Mouse (Mus musculus) layer of hippocampus, adult 18-20 months (tissue): ENCODE measurements around the gene Adk. TPM values are rescaled to one million over a fixed set of nuclear protein-coding genes. Genes with fewer than 3 reads are reported as not detected.
"Not testable (repeated sequence)": the region's sequence is repeated elsewhere in the genome, so short reads cannot be mapped to it uniquely, and the experiment has no call there.

Experiments used
- DNase-seq, 2 experiments: peaks; one replicate each; pipeline ENCODE4 v3.0.0; 2022; ENCODE audit warnings: low spot score in 2 of 2
- total RNA-seq, 2 experiments: library from RNA; stranded (reverse); gene quantifications; 2 replicates each; pipeline ENCODE4 v1.2.3; 2021

Adk gene
- total RNA-seq, 2 experiments from 2014 or later, result 64.2 to 69.7 TPM

DNA sequence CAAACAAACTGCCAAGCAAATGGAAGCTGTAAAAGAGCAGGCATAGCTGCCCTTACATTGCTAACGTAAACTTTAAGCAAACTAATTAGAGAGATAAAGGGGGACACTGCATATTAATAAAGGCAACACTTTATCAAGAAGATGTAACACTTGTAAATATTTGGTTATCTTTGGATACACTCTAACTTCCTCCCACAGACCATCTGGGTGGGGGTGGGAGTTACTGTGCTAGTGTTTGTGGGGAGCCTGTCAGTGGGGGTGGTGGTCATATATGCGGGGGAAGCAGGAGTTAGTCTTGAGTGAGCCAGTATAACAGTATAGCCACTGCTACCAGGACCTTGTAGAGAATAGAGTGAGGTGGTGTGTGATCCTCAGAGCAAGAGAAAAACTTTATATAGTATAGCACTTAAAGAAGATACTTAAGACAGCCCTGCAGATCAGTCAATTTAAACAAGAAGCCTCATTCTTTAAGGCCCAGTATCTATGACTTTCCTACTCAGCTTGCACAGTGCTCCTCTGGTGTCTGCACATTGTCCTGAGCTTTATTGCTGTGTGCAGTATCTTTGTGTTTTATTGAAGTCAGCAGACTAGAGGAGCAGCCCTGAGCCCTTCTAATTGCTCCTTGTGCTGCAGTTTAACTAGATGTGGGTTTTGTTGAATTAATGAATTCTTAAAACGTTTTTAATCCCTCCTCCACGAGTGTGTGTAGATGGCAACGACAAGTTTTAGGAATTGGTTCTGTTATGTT is 10.6 kb downstream of the Adk start:
- DNase-seq, result no peak

- DNase-seq, result no peak
Observed at GRCm38 (mm10) chr14:21064321-21064720, 11.9 kb downstream of the Adk start.

DNA sequence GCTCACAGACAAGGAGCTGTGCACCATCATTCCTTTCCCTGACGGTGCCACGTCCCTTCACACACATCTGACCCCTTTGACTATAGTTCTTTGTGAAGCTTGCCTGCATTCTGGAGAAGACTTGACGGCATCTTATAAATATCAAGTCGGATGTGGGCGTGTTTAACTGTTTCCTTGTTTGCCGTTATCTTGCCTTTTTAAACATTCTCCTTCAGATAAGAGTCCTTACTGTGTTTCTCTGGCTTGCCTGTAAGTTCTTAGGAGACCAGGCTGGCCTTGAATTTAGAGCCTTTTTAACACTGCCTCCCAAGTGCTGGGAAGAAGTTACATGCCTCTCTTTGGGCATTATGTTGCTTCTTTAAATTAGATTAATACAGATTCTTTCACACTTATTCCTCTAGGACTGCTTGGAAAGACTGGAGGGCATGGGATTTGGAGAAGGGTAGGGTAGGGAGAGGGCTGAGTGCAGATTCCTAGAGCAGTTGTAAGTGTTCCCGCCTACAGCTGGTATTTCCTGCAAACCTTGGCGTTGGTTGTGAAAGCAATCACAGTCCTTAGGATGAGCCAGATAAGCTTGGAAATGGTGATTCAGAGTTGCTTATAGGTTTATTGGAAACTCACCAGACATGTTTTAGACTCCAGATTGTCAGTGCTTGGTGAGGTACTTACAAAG is 13.3 kb downstream of the Adk start:
- no peak for DNase-seq

DNA sequence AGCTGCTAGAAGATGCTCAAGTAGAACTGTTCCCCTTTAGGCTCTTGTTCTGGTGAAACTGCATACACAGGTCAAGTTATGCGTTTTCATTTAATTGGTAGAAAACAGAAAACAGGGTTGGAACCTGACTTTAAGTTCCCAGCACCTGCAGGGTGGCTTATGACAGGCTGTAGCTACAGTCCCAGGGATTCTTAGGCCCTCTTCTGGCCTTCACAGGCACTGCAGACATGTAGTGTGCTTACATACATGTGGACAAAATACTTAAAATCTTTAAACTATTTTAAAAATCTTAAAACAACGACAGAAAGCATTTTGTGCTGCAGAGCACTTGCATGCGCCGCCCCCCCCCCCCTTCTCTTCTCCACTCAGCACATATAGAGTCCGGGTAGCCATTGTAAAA is 17.2 kb downstream of the Adk start:
- DNase-seq, result no peak

- no peak for DNase-seq
Observed at GRCm38 (mm10) chr14:21073981-21074380, 21.6 kb downstream of the Adk start.

DNA sequence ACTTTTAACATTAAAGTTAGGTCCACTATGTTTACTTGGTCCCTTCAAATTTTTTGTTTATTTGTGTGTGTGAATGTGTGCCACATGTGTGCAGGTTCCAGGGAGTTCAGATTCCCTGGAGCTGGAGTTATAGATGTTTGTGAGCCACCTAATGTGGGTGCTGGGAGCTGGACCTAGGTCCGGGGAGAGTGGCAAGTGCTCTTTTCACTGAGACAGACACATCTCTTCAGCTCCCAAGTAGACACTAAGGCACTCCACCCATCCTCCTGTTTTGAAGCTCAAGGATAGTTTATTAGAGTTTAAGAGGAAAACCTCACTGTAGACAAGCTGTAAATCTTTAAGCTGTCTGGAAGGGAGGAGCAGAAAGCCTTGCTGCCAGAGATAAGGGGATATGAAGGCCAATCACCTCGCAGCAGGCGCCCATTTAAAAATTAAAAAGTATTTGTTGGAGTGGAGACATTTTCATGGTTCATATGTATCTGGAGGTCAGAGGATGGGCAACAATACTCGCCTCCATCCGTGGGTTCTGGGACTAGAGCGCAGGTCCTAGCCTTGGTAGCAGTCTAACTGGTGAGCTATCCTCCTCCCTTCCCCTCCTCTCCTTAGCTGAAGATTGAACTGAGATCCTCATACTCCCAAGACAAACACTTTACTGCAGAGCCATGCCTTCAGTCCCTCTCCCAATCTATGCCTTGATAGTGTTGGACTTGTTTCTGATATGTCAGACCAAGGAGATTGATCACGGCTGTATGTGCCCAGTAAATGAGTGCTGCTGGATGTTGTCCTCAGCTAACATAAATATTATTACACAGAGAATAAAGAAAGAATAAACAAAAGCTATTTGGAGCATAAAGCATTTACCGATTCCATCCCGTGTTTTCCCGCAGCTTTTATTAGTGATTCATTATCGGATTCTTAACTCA is 22.3 kb downstream of the Adk start:
- DNase-seq, result no peak

GRCm38 (mm10) chr14:21075751-21076500 is 23.6 kb downstream of the Adk start:
- DNase-seq, result peak; percentile 82 to 89

DNA sequence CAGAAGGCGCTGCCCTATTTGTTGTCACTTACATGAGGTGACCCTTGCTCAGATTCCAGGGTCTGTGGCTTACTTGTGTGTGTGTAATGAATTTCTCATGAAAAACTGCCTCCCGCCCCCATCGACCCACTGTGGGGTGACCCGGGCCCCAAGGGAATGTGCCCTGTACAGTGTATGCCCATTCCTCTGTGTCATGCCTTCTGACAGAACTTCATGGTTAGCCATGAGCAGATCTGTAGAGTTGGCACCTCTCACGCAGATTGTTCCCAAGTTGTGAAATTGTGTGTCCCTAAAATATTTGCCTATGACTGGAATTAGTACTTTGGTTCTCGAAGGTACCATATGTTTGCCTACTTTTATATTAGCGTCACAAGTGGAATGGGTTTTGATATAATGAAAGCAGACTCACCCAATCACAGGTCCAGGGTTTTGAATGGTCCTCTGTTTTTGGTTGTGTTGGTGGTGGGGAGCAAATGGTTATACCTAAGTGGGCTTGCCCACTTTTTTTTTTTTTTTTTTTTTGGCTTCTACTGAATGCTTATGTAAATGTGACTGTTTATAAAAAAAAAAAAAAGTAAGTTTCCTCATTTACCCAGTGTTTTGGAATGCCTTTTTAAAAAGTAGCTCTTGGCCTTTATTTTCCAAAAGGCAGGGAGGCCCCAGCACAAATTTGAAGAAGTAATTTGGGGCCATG is 24.3 kb downstream of the Adk start:
- peak in 1 of 2 experiments; percentile 44 for DNase-seq

GRCm38 (mm10) chr14:21077939-21078338 is 25.6 kb downstream of the Adk start:
- DNase-seq, result no peak

GRCm38 (mm10) chr14:21078511-21078910 is 26.1 kb downstream of the Adk start:
- no peak for DNase-seq

GRCm38 (mm10) chr14:21082823-21083222 is 30.4 kb downstream of the Adk start:
- no peak for DNase-seq

DNA sequence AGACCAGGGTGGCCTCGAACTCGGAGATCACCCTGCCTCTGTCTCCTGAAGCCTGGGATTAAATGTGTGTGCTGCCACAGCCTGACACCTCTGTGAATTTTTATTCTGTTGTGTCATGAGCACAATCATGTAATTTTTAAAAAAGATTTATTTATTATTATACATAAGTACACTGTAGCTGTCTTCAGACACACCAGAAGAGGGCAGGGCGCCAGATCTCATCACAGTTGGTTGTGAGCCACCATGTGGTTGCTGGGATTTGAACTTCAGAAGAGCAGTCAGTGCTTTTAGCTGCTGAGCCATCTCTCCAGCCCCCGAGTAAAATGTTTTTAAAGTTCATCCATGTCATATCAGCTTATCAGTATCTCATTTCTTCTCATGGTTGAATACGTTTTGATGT is 33.3 kb downstream of the Adk start:
- DNase-seq, result no peak

GRCm38 (mm10) chr14:21086106-21086505 is 33.7 kb downstream of the Adk start:
- DNase-seq, result no peak

- no peak for DNase-seq
Observed at GRCm38 (mm10) chr14:21086827-21087351, 34.5 kb downstream of the Adk start.

GRCm38 (mm10) chr14:21087390-21088060 is 35.2 kb downstream of the Adk start:
- DNase-seq, result no peak

DNA sequence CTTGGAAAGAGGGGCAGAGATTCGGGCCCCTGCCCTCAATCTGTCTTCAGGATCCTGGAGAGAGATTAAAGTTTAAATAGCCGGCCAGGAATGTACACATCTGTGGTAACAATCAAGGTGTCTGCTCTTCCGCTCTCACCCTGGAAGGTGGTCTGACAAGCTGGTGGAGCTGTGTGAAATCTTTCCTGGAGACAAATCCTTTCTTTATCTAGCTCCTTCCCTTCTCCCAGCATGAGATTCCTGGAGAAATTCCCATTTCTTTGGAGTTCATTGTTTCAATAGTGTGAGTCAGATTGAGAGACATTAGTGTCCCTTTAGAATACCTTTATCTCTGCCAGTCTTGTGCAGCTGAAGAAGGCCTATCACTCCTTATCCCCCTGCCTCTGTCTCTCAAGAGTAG is 36.4 kb downstream of the Adk start:
- no peak for DNase-seq

DNA sequence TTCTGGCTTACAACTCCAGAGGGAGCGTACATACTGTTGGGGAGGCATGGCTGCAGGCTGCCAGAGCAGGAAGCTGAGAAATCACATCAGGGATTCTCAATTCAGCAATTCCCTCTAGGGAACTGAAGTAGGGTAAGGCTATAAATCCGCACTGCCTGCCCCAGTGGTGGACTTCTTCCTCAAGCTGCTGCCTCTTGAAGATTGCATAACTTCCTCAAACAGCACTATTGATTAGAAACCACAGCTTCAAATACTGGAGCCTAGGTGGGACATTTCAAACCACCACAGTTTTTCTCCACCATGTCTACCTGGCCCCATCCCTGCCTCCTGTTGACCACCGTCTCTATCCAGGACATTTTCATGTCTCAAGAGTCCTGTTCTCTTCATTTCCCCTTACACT is 38.0 kb downstream of the Adk start:
- no peak for DNase-seq

DNA sequence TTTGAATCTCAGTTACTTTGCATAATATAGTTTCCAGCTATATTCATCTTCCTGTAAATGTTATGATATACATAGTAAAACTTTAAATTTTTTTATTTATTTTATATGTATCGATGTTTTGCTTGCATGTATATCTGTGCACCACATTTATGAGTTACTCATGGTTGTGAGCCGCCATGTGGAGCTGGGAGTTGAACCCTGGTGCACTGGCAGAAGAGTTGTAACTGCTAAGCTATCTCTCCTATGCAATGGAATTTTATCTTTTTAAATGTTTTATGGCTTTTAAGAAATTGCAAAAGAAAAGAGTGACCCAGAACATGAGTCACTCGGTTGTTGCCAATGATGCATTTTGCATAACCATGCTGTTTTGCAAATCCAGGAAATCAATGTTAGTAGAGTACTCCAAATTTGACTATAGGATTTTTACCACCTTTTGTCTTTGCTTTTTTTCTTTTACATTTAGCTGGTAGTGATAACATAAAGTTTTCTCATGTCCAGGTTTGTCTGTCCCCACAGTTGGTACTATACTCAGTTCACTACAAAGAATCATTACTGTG is 38.6 kb downstream of the Adk start:
- no peak for DNase-seq

DNA sequence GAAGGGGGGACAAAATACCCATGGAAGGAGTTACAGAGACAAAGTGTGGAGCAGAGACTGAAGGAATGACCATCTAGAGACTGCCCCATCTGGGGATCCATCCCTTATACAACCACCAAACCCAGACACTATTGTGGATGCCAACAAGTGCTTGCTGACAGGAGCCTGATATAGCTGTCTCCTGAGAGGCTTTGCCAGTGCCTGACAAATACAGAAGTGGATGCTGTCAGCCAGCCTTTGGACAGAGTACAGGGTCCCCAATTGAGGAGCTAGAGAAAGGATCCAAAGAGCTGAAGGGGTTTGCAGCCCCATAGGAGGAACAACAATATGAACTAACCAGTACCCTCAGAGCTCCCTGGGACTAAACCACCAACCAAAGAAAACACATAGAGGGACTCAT is 41.8 kb downstream of the Adk start:
- not testable (repeated sequence) for DNase-seq
